Mouse (Mus musculus) hindbrain, embryonic 13.5 days (tissue): Measurements from ENCODE around the gene Smarca5. TPM values are rescaled to one million over a fixed set of nuclear protein-coding genes. Genes with fewer than 3 reads are reported as not detected.

ENCODE experiments used
- polyA plus RNA-seq: library from polyadenylated mRNA; unstranded; fragments of >200 nt; fragmentation: Nextera tagmentation; extraction: Ambion mirVana; gene quantifications from 2 replicates; pipeline ENCODE4 v1.2.1, GENCODE M21; 2015

Gene Smarca5
- polyA plus RNA-seq, 1 experiment from 2014 or later = 71.4 TPM

Other genes with a start within 250 kb of the Smarca5 start
- gene Gypa, start 245.7 kb downstream of the Smarca5 start, polyA plus RNA-seq = 2.0 and 4.0 TPM in 2 replicates
- 0.05 TPM in 1 of 2 replicates, not detected in the other for gene Frem3, start 128.4 kb downstream of the Smarca5 start, polyA plus RNA-seq
- gene Gab1, start 141.0 kb upstream of the Smarca5 start, polyA plus RNA-seq = 9.7 and 10.4 TPM in 2 replicates